Mouse (Mus musculus) layer of hippocampus, adult 9-10 months (tissue): ENCODE measurements around the gene Gm10471.
"Not testable (repeated sequence)": the region's sequence is repeated elsewhere in the genome, so short reads cannot be mapped to it uniquely, and the experiment has no call there.

Experiments used
- DNase-seq: peaks from one replicate; pipeline ENCODE4 v3.0.0; 2022; ENCODE audit warnings: low spot score

Gene Gm10471

GRCm38 (mm10) chr5:26089191-26089590 is at the start of gene Gm10471:
Gm10471 (minus strand) TSS chr5:26089291.
- not testable (repeated sequence) for DNase-seq

DNA sequence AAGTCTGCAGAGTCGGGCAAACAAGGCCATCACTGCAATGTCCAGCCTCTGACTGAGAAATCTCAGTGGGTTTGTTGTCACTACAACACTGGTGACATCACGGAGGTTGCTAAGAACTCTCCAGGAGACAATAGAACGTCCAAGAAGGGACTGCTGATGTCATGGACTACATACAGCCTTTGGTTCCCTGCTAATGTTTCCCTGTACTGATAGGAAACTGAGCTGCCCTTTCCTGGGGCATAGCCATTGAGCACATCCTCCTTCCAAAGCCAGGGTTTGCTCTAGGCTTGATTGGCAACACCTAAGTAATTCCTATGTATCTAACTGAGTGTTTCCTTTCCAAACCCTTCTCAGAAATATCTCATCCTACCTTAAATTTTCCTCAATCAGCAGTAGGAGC is 32.2 kb upstream of the Gm10471 start, which contains the start of gene Gm10220:
Gm10220 (minus strand) TSS at position 101 of the 400 bp plus-strand sequence.
- DNase-seq, result not testable (repeated sequence)

GRCm38 (mm10) chr5:26105262-26105661 is 16.2 kb upstream of the Gm10471 start, which contains the start of gene 5031410I06Rik:
5031410I06Rik (minus strand) TSS chr5:26105362.
- DNase-seq, result not testable (repeated sequence)

DNA sequence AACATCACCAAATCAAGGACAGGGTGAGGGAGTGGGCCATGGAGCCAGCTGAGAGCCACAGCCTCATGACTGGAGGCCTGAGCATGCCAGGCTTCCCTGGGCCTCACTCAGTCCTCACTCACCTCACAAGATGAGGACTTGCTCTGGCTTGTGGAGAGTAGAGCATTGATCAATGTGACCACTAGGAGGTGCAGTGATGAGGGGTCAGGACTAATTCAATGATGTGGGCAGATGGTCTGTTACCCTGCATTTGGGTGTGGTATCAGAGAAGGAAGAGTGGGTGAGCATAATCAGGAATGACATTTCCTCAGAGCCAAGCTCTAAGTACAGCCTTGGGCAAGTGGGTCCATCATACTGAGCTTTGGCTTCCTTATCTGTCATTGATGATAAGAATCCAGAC is 10.1 kb downstream of the Gm10471 start:
- not testable (repeated sequence) for DNase-seq

- no peak for DNase-seq
These were observed 18.4 kb downstream of the Gm10471 start for GRCm38 (mm10) chr5:26070716-26071115.

DNA sequence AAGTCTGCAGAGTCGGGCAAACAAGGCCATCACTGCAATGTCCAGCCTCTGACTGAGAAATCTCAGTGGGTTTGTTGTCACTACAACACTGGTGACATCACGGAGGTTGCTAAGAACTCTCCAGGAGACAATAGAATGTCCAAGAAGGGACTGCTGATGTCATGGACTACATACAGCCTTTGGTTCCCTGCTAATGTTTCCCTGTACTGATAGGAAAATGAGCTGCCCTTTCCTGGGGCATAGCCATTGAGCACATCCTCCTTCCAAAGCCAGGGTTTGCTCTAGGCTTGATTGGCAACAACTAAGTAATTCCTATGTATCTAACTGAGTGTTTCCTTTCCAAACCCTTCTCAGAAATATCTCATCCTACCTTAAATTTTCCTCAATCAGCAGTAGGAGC is 30.6 kb downstream of the Gm10471 start, which contains the start of gene Gm7347:
Gm7347 (minus strand) TSS at position 101 of the 400 bp plus-strand sequence.
- DNase-seq, result not testable (repeated sequence)

DNA sequence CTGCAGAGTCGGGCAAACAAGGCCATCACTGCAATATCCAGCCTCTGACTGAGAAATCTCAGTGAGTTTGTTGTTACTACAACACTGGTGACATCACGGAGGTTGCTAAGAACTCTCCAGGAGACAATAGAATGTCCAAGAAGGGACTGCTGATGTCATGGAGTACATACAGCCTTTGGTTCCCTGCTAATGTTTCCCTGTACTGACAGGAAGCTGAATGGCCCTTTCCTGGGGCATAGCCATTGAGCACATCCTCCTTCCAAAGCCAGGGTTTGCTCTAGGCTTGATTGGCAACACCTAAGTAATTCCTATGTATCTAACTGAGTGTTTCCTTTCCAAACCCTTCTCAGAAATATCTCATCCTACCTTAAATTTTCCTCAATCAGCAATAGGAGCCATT is 49.6 kb downstream of the Gm10471 start, which contains the start of gene Speer4a:
Speer4a (minus strand) TSS at position 101 of the 400 bp plus-strand sequence.
- not testable (repeated sequence) for DNase-seq
